Mouse (Mus musculus): ENCODE measurements around the gene Creld1.

- no peak for TF ChIP-seq CTCF (IDR thresholded peaks at IDR 0.05; ENCODE audit: low read depth)
- 0 out of 2 replicates have a peak, but pooled peaks have one; percentile 24 for TF ChIP-seq EP300 (IDR thresholded peaks at IDR 0.05; ENCODE audit: low read depth)
Observed at GRCm38 (mm10) chr6:113483100-113483615, at the start of gene Creld1.
